Mouse (Mus musculus): Measurements from ENCODE around the gene Cacna1d. TPM values are rescaled to one million over a fixed set of nuclear protein-coding genes. Genes with fewer than 3 reads are reported as not detected.

The Cacna1d gene
- total and polyA plus RNA-seq, 3 experiments, result not detected

- no peaks in the 10 kb centered on the region for H3K79me2 ChIP-seq (ENCODE audit: control insufficient read depth, insufficient read depth, low read length, poor library complexity)
- peaks cover 0 to 15% of the 10 kb centered on the region in 2 experiments; a peak in 2 of 4 replicates for H3K36me3 ChIP-seq (ENCODE audit: control insufficient read depth in 1 of 2, insufficient read depth in 2 of 2, low read length in 2 of 2)
- H3K27me3 ChIP-seq (ENCODE audit: control insufficient read depth in 1 of 2, insufficient read depth in 2 of 2, low read length in 2 of 2), result peaks cover 0 to 2% of the 10 kb centered on the region in 2 experiments; a peak in 1 of 4 replicates
- H3K27ac ChIP-seq (ENCODE audit: control insufficient read depth, low read depth, low read length), result no peak overlapping the region
- DNase-seq (ENCODE audit: low read depth, low spot score), result no peak
- peaks cover 4 to 22% of the 10 kb centered on the region in 2 experiments for H3K4me1 ChIP-seq (ENCODE audit: control insufficient read depth in 1 of 2, insufficient read depth in 2 of 2, low read length in 2 of 2)
- no peak overlapping the region for H3K9ac ChIP-seq (ENCODE audit: control insufficient read depth, low read depth, low read length, poor library complexity, severe bottlenecking)
- no peak overlapping the region for H3K4me3 ChIP-seq (ENCODE audit: control insufficient read depth in 1 of 2, insufficient read depth in 1 of 2, low read depth in 2 of 2, low read length in 2 of 2)
- no peaks in the 10 kb centered on the region for H3K9me3 ChIP-seq (replicated peaks; ENCODE audit: insufficient read depth, low read length)
- TF ChIP-seq TBP (IDR thresholded peaks at IDR 0.05; ENCODE audit: low read depth, low read length), result no peak
Measured at GRCm38 (mm10) chr14:30166036-30166435, 325.2 kb downstream of the Cacna1d start.

- no peak for TF ChIP-seq MEF2A (IDR thresholded peaks at IDR 0.05; ENCODE audit: extremely low read depth, insufficient replicate concordance, low read depth, low read length, poor library complexity, severe bottlenecking)
- no peak for TF ChIP-seq ZKSCAN1 (IDR thresholded peaks at IDR 0.05; ENCODE audit: low read depth, low read length)
- no peak for TF ChIP-seq UBTF (IDR thresholded peaks at IDR 0.05; ENCODE audit: borderline replicate concordance, insufficient read depth, low read depth, low read length)
- TF ChIP-seq ZC3H11A (IDR thresholded peaks at IDR 0.05; ENCODE audit: low read depth, low read length), result no peak
- TF ChIP-seq USF1 (IDR thresholded peaks at IDR 0.05; ENCODE audit: low read depth, low read length), result no peak
- TF ChIP-seq SMC3 (IDR thresholded peaks at IDR 0.05; ENCODE audit: low read depth, low read length), result no peak
- TF ChIP-seq TCF12 (IDR thresholded peaks at IDR 0.05; ENCODE audit: low read depth, low read length), result no peak
- TF ChIP-seq JUND (IDR thresholded peaks at IDR 0.05; ENCODE audit: low read depth, low read length), result no peak
- no peak for TF ChIP-seq MAFK (IDR thresholded peaks at IDR 0.05; ENCODE audit: borderline replicate concordance, low read depth, low read length)
- no peak for TF ChIP-seq MXI1 (IDR thresholded peaks at IDR 0.05; ENCODE audit: low read depth, low read length)
- no peak for TF ChIP-seq EP300 (IDR thresholded peaks at IDR 0.05; ENCODE audit: low read depth in 1 of 2, low read length in 2 of 2)
- Histone ChIP-seq H3K9ac (ENCODE audit: control insufficient read depth, low read depth, low read length, poor library complexity, severe bottlenecking) (no peak overlapping the region), H3K36me3 (ENCODE audit: control insufficient read depth in 1 of 2, insufficient read depth in 2 of 2, low read length in 2 of 2) (peaks cover 0 to 9% of the 10 kb centered on the region in 2 experiments; a peak in 2 of 4 replicates), H3K4me1 (ENCODE audit: control insufficient read depth in 1 of 2, insufficient read depth in 2 of 2, low read length in 2 of 2) (peaks cover 4 to 13% of the 10 kb centered on the region in 2 experiments), H3K9me3 (replicated peaks; ENCODE audit: insufficient read depth, low read length) (no peaks in the 10 kb centered on the region), H3K27me3 (ENCODE audit: control insufficient read depth in 1 of 2, insufficient read depth in 2 of 2, low read length in 2 of 2) (peaks cover 0 to 9% of the 10 kb centered on the region in 2 experiments; a peak in 2 of 4 replicates), H3K4me3 (ENCODE audit: control insufficient read depth in 1 of 2, insufficient read depth in 1 of 2, low read depth in 2 of 2, low read length in 2 of 2) (no peak overlapping the region), H3K79me2 (ENCODE audit: control insufficient read depth, insufficient read depth, low read length, poor library complexity) (no peaks in the 10 kb centered on the region), H3K27ac (ENCODE audit: control insufficient read depth, low read depth, low read length) (no peak overlapping the region)
- no peak for DNase-seq (ENCODE audit: low read depth, low spot score)
Measured at GRCm38 (mm10) chr14:30163733-30164708, 327.2 kb downstream of the Cacna1d start.

All from MEL (cell line).